ENCODE assay signal across 12 mouse cellular contexts in genomic region chr16:35205681-35206080, GRCm38 (mm10). TPM values are rescaled to one million over a fixed set of nuclear protein-coding genes. Genes with fewer than 3 reads are reported as not detected.
DNase-seq lines count a peak whose midpoint lies in the region; ATAC-seq and TF ChIP-seq lines count a peak whose summit lies in the region.
"Had no signal": no experiment of that assay in that cellular context is flagged by ENCODE, and none has a peak within 500 bp of the region (broad histone marks: within the 10 kb centered on the region; RNA-seq: fewer than 3 reads in every experiment).

No protein-coding gene starts in this region.

- H3K9ac ChIP-seq in embryonic facial prominence, embryonic 12.5 days, result no peak overlapping the region
- no peak overlapping the region for H3K9ac ChIP-seq in hindbrain, embryonic 16.5 days (ENCODE audit: low read depth, low read length)
- H3K9ac ChIP-seq in neural tube, embryonic 12.5 days, result no peak overlapping the region
- H3K9ac ChIP-seq: liver, embryonic 13.5 days had no signal

- H3K4me3 ChIP-seq in embryonic facial prominence, embryonic 12.5 days, result no peak overlapping the region
- no peak overlapping the region for H3K4me3 ChIP-seq in hindbrain, embryonic 16.5 days (ENCODE audit: low read length)
- no peak overlapping the region for H3K4me3 ChIP-seq in neural tube, embryonic 12.5 days
- no peak overlapping the region for H3K4me3 ChIP-seq in layer of hippocampus, adult 2 months
- H3K4me3 ChIP-seq: liver, embryonic 13.5 days; megakaryocyte, embryonic 14.5 days had no signal

- no peaks in the 10 kb centered on the region for H3K9me3 ChIP-seq in embryonic facial prominence, embryonic 12.5 days
- H3K9me3 ChIP-seq in hindbrain, embryonic 16.5 days (ENCODE audit: control insufficient read depth, low read length), result no peaks in the 10 kb centered on the region
- H3K9me3 ChIP-seq in neural tube, embryonic 12.5 days, result no peaks in the 10 kb centered on the region
- H3K9me3 ChIP-seq: liver, embryonic 13.5 days; megakaryocyte, embryonic 14.5 days had no signal

- no peak overlapping the region for H3K4me2 ChIP-seq in embryonic facial prominence, embryonic 12.5 days (replicated peaks)
- no peak overlapping the region for H3K4me2 ChIP-seq in hindbrain, embryonic 16.5 days (ENCODE audit: low read length)
- no peak overlapping the region for H3K4me2 ChIP-seq in neural tube, embryonic 12.5 days (replicated peaks)
- H3K4me2 ChIP-seq: liver, embryonic 13.5 days had no signal

- TF ChIP-seq CTCF in layer of hippocampus, adult 2 months (conservative IDR thresholded peaks at IDR 0.05), result no peak

- ATAC-seq in embryonic facial prominence, embryonic 12.5 days (ENCODE audit: insufficient number of reproducible peaks, insufficient read depth, low FRiP score, low TSS enrichment), result peak; percentile 67; the same call in 1 of the 2 replicates
- ATAC-seq in hindbrain, embryonic 16.5 days, result peak; percentile 76
- peak; percentile 76; the same call in 1 of the 2 replicates for ATAC-seq in neural tube, embryonic 12.5 days (ENCODE audit: low FRiP score, low read depth)

- no peaks in the 10 kb centered on the region for H3K36me3 ChIP-seq in embryonic facial prominence, embryonic 12.5 days
- H3K36me3 ChIP-seq in hindbrain, embryonic 16.5 days (ENCODE audit: control insufficient read depth, insufficient read depth, low read length), result no peaks in the 10 kb centered on the region
- no peaks in the 10 kb centered on the region for H3K36me3 ChIP-seq in neural tube, embryonic 12.5 days
- H3K36me3 ChIP-seq: liver, embryonic 13.5 days had no signal

- H3K27ac ChIP-seq in embryonic facial prominence, embryonic 12.5 days, result 0 out of 2 replicates have a peak overlapping the region, but pooled peaks have one; percentile 17
- H3K27ac ChIP-seq in hindbrain, embryonic 16.5 days (ENCODE audit: low read depth, low read length), result peak overlapping the region; percentile 21; the same call in 1 of the 2 replicates
- H3K27ac ChIP-seq in neural tube, embryonic 12.5 days, result no peak overlapping the region
- no peak overlapping the region for H3K27ac ChIP-seq in layer of hippocampus, adult 2 months
- H3K27ac ChIP-seq: liver, embryonic 13.5 days had no signal

- WGBS in embryonic facial prominence, embryonic 12.5 days, result 65% methylated on average over 5 of the region's 5 CpGs
- 34% methylated on average over 5 of the region's 5 CpGs for WGBS in hindbrain, embryonic 16.5 days
- 46% methylated on average over 5 of the region's 5 CpGs for WGBS in neural tube, embryonic 12.5 days

- peak; percentile 48 for DNase-seq in embryo, embryonic 10 days (ENCODE audit: low spot score)
- no peak for DNase-seq in embryo, embryonic 9.5 days (ENCODE audit: extremely low spot score)
- DNase-seq in layer of hippocampus, adult 2 months (ENCODE audit: low spot score in 2 of 2), result no peak
- no peak for DNase-seq in cerebellum, adult 9-11 months
- no peak for DNase-seq in adrenal gland, adult 2 months
- DNase-seq: adrenal gland, postnatal 25 days; liver, embryonic 13.5 days had no signal

- H3K27me3 ChIP-seq in embryonic facial prominence, embryonic 12.5 days, result no peaks in the 10 kb centered on the region
- H3K27me3 ChIP-seq in hindbrain, embryonic 16.5 days (replicated peaks; ENCODE audit: control insufficient read depth, insufficient read depth, low read length), result no peaks in the 10 kb centered on the region
- no peaks in the 10 kb centered on the region for H3K27me3 ChIP-seq in neural tube, embryonic 12.5 days (replicated peaks)
- H3K27me3 ChIP-seq: liver, embryonic 13.5 days had no signal

- peaks cover 39% of the 10 kb centered on the region for H3K4me1 ChIP-seq in embryonic facial prominence, embryonic 12.5 days
- peaks cover 14% of the 10 kb centered on the region for H3K4me1 ChIP-seq in hindbrain, embryonic 16.5 days (ENCODE audit: control insufficient read depth, insufficient read depth, low read depth, low read length)
- peaks cover 23% of the 10 kb centered on the region for H3K4me1 ChIP-seq in neural tube, embryonic 12.5 days
- H3K4me1 ChIP-seq: liver, embryonic 13.5 days had no signal

RNA-seq across cellular contexts. Expression of gene Adcy5, which starts 51.0 kb away (rescaled TPM):
- 2.1 and 2.6 TPM in 2 replicates for polyA plus RNA-seq in embryonic facial prominence, embryonic 12.5 days (2016; fragmentation: Nextera tagmentation; extraction: Ambion mirVana)
- polyA plus RNA-seq in hindbrain, embryonic 16.5 days (2015; fragmentation: Nextera tagmentation; extraction: Ambion mirVana), result 7.0 and 7.2 TPM in 2 replicates
- 3.6 and 3.8 TPM in 2 replicates for polyA plus RNA-seq in neural tube, embryonic 12.5 days (2016; fragmentation: Nextera tagmentation; extraction: Ambion mirVana)
- 10 to 100 TPM; 74.3 to 76.8 TPM for total RNA-seq in layer of hippocampus, adult 2 months (2021)
- 10 to 100 TPM in 1 of 2 experiments, 1 to 10 TPM in 1; 9.1 to 21.7 TPM for total RNA-seq in adrenal gland, adult 2 months (2021)
- polyA plus RNA-seq in adrenal gland, adult 2 months (2012; rRNA removed), result 17.1 and 32.8 TPM in 2 replicates
- total RNA-seq: common myeloid progenitor, adult 5-6 weeks had no signal

Comparison
In these comparisons a context has a peak if more than half of its experiments do, and no peak if none do; other contexts are left out.
1. H3K27ac ChIP-seq: peak in embryonic facial prominence, embryonic 12.5 days (single experiment) and hindbrain, embryonic 16.5 days (single experiment); none in neural tube, embryonic 12.5 days (single experiment) and layer of hippocampus, adult 2 months (single experiment).
2. Peak in every context shown above with its lines, with median percentiles within 50 percentile points of each other: ATAC-seq.